Mouse (Mus musculus) lung, postnatal 0 days (tissue): ENCODE results near the gene Slfn3. TPM values are rescaled to one million over a fixed set of nuclear protein-coding genes. Genes with fewer than 3 reads are reported as not detected.
A peak's percentile ranks its signal among the peaks of the same experiment; 100 is the strongest.
"Not testable (repeated sequence)": the region's sequence is repeated elsewhere in the genome, so short reads cannot be mapped to it uniquely, and the experiment has no call there.

ENCODE experiments used
- ATAC-seq: fragments of 200-750 bp; cut with Nextera tagmentation; 2 replicates; pipeline ENCODE4 v1.8.0; 2017; ENCODE audit warnings: moderate library complexity
- DNase-seq: peaks from one replicate; pipeline ENCODE4 v3.0.0-alpha.2; 2016; ENCODE audit warnings: low spot score
- H3K27ac ChIP-seq: fragments of 300-500 bp; sonication (generic); 2 replicates; pipeline ENCODE4 v1.5.1; 2014; ENCODE audit warnings: antibody characterized with exemption, mild to moderate bottlenecking, low read length, mixed read lengths
- H3K27me3 ChIP-seq: fragments of 300-500 bp; sonication (generic); replicated peaks from 2 replicates; pipeline ENCODE4 v1.6.1; 2014; ENCODE audit warnings: low read length, mixed read lengths; ENCODE audit not compliant: insufficient read depth
- H3K36me3 ChIP-seq: fragments of 300-500 bp; sonication (generic); 2 replicates; pipeline ENCODE4 v1.6.1; 2014; ENCODE audit warnings: low read length, mixed read lengths; ENCODE audit not compliant: insufficient read depth
- H3K4me1 ChIP-seq: fragments of 300-500 bp; sonication (generic); 2 replicates; pipeline ENCODE4 v1.6.1; 2014; ENCODE audit warnings: antibody characterized with exemption, low read depth, low read length, mixed read lengths; ENCODE audit not compliant: insufficient read depth
- H3K4me2 ChIP-seq: fragments of 300-500 bp; sonication (generic); replicated peaks from 2 replicates; pipeline ENCODE4 v1.6.1; 2014; ENCODE audit warnings: low read depth, mild to moderate bottlenecking, low read length, moderate library complexity, mixed read lengths
- H3K4me3 ChIP-seq: fragments of 300-500 bp; sonication (generic); 2 replicates; pipeline ENCODE4 v1.5.1; 2014; ENCODE audit warnings: low read depth, low read length
- H3K9ac ChIP-seq: fragments of 300-500 bp; sonication (generic); replicated peaks from 2 replicates; pipeline ENCODE4 v1.6.1; 2014; ENCODE audit warnings: low read depth, mild to moderate bottlenecking
- H3K9me3 ChIP-seq: fragments of 300-500 bp; sonication (generic); 2 replicates; pipeline ENCODE4 v1.6.1; 2016; ENCODE audit warnings: low read length, mixed read lengths
- CTCF ChIP-seq: IDR thresholded peaks from 2 replicates; pipeline ENCODE4 v1.5.1; 2016; ENCODE audit warnings: antibody characterized with exemption, mild to moderate bottlenecking
- EP300 ChIP-seq: IDR thresholded peaks from 2 replicates; pipeline ENCODE4 v1.6.1; 2016; ENCODE audit warnings: antibody characterized with exemption, mild to moderate bottlenecking, control low read depth
- WGBS: fragments of 180-500 bp; shearing (Covaris S2); extraction: QIAGEN DNeasy Blood & Tissue Kit; methylation state at CpG from one replicate; pipeline ENCODE4 v1.1.7; 2014; 5-methylcytosine and 5-hydroxymethylcytosine counted together
- polyA plus RNA-seq: library from polyadenylated mRNA; unstranded; fragments of >200 nt; fragmentation: Nextera tagmentation; extraction: Ambion mirVana; gene quantifications from 2 replicates; pipeline ENCODE4 v1.2.1, GENCODE M21; 2015

Gene Slfn3
- polyA plus RNA-seq = 1.4 and 1.5 TPM in 2 replicates

DNA sequence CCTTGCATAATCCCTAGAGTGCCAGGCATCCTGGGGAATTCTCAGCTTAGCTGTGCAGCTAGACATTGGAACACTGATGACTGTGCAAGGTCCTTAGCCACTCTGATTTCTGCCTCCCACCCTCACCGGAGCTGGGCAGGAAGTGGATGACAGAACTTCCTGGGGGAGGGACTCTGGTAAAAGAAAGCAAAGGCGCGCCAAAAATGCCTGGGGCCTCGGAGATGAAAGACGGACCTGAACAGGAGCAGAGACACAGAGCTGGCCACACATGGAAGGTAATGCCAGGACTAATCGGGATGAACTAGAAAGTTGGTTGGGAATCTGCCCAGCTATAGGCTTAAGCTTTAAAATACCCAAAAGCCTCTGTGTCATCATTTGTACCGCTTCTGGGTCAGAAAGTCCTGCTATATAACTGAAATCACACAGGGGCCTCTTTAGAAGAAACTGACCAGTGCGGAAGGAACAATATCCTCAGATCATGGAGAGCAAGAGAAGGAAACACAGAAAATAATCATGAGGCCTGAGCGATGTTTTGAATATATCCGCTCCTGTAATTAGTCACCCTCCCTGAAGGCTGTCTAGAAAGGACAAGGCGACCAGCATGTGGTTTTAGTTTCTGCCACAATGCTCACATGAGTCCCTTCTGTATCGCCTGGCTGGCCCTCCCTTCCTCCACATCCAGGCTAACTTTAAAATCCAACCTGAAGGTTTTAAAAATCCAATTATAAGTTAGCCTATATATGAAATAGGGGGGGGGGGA is at the start of gene Slfn3:
Gene Slfn3 (plus strand): TSS at position 197 of the 760 bp plus-strand sequence.
- H3K4me3 ChIP-seq = peak within 1 kb of the TSS; percentile 22
- no peaks in the 10 kb centered on the region for H3K9me3 ChIP-seq
- H3K27me3 ChIP-seq = no peaks in the 10 kb centered on the region
- WGBS = 58% methylated on average over 12 of the region's 12 CpGs
- no peak within 1 kb of the TSS for H3K27ac ChIP-seq
- H3K36me3 ChIP-seq = no peaks in the 10 kb centered on the region
- no peaks in the 10 kb centered on the region for H3K4me1 ChIP-seq
- H3K9ac ChIP-seq = no peak within 1 kb of the TSS
- peak; percentile 46 for ATAC-seq
- TF ChIP-seq CTCF (no peak), EP300 (no peak)
- peak within 1 kb of the TSS; percentile 39 for H3K4me2 ChIP-seq
- DNase-seq = peak; percentile 66

DNA sequence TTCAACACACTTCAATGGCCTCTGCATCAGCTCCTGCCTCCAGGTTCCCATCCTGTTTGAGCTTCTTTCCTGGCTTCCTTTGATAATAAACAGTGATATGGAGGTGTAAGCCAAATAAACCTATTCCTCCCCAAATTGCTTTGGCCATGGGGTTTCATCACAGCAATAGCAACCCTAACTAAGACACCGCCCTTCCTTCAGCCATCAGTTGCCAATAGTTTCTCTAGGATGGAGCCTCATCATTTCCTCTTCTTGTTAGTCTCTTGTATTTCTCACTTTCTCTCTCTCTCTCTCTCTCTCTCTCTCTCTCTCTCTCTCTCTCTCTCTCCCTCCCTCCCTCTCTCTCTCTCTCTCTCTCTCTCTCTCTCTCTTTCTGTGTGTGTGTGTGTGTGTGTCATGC is 42.2 kb upstream of the Slfn3 start:
- H3K27ac ChIP-seq, H3K27me3 ChIP-seq, H3K4me1 ChIP-seq, H3K4me2 ChIP-seq, H3K36me3 ChIP-seq, H3K9ac ChIP-seq, H3K9me3 ChIP-seq, DNase-seq, H3K4me3 ChIP-seq, ATAC-seq: not testable (repeated sequence)
- no CpG with 5 or more reads among the region's 1 CpGs for WGBS

DNA sequence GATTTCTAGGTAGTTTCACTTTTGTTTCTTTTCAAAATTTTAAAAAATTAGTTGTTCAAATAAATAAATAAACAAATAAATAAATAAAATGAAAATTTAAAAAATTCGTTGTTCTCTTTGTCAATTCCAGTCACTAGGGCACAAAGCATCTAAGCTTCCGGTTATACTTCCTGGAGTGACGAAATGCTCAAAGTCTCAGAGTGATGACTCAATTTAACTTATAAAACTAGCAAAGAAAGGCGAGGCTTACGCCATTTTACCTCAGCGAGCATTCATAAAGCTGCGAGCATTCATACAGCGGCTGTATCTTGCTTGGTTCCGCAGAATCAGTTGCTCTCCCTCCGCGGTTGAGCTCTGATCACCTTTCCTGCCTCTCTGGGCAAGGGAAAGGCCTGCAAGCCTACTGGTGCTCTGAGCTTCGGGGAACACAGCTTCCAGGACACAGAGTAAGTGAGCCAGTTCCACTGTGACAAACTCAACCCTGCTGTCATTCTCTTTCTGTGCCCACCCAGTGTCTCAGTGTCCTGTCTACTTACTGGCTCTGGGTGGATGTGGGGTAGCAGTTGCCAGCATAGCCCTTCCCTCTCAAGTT is 16.1 kb upstream of the Slfn3 start, which contains the start of gene Slfn4:
Gene Slfn4 (plus strand): TSS at position 239 of the 592 bp plus-strand sequence.
- Histone ChIP-seq H3K9ac (no peak within 1 kb of the TSS), H3K4me1 (no peaks in the 10 kb centered on the region), H3K9me3 (no peaks in the 10 kb centered on the region), H3K27me3 (no peaks in the 10 kb centered on the region), H3K27ac (no peak within 1 kb of the TSS), H3K4me2 (no peak within 1 kb of the TSS), H3K36me3 (no peaks in the 10 kb centered on the region), H3K4me3 (no peak within 1 kb of the TSS)
- WGBS = 77% methylated on average over 12 of the region's 12 CpGs
- ATAC-seq (no peak), DNase-seq (peak; percentile 16)
- TF ChIP-seq CTCF (no peak), EP300 (no peak)

DNA sequence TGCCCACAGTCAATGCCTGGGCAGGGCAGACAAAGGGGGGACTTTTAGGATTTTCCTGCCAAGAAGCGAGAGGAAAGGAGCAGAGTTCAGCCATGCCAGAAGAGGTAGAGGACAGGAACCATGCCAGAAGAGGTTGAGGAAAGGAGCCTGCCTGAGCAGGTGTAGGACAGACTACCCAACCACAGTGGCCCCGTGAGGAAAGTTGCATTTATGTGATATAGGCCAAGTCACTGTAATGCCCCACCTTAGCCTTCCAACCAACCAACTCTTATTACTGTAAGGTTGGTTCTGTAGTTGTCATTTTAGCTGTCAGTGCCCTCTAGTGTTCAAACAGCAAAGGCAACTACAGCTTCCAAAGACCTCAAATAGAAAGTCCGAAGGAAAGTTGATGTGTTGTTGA is 871 bp downstream of the Slfn3 start:
- DNase-seq = peak; percentile 79

DNA sequence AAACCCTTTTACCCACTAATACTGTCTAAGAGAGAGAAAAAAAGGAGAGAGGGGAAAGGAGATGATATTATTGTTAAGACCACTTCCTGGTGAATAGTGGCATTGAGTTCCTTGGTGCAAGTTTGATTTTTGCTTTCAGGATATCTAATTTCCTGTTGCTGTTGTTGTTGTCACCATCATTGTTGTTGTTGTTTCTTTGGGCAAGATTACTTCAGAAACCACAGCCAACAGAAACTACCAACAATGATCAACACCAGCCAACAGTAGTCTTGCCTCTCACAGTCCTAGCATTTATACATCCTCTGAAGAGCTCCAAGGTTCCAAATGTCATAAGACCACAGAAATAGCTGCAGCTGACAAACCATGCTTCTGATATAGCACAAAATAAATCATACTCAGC is 13.9 kb downstream of the Slfn3 start:
- ATAC-seq = no peak
- no peak overlapping the region for H3K4me3 ChIP-seq

More for the DNA sequence above, 871 bp downstream of the Slfn3 start:
- no peaks in the 10 kb centered on the region for H3K27me3 ChIP-seq
- H3K36me3 ChIP-seq = no peaks in the 10 kb centered on the region
- peak; percentile 80 for TF ChIP-seq CTCF
- no peak for TF ChIP-seq EP300
- no peaks in the 10 kb centered on the region for H3K4me1 ChIP-seq
- WGBS = 46% methylated on average over 3 of the region's 3 CpGs
- 0 out of 2 replicates have a peak overlapping the region, but pooled peaks have one; percentile 2 for H3K4me3 ChIP-seq
- H3K9me3 ChIP-seq = no peaks in the 10 kb centered on the region
- ATAC-seq = peak; percentile 61
- no peak overlapping the region for H3K27ac ChIP-seq
- no peak overlapping the region for H3K9ac ChIP-seq
- peak overlapping the region; percentile 39 for H3K4me2 ChIP-seq

DNA sequence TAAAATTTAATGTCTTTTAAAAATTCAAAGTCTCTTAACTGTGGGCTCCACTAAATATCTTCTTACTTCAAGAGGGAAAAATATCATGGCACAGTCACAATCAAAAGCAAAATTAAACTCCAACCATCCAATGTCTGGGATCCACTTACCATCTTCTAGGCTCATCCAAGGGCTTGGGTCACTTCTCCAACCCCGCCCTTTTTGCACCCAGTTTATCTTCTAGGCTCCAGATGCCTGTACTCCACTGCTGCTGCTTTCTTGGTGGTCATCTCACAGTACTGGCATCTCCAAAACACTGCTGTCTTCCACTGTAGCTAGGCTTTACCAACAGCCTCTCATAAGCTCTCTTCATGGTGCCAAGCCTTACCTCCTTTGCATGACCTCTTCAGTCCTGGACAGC is 25.0 kb downstream of the Slfn3 start:
- no peaks in the 10 kb centered on the region for H3K9me3 ChIP-seq
- H3K4me1 ChIP-seq = no peaks in the 10 kb centered on the region
- TF ChIP-seq EP300 (no peak), CTCF (no peak)
- H3K36me3 ChIP-seq = no peaks in the 10 kb centered on the region
- no peak overlapping the region for H3K4me3 ChIP-seq
- no peak for DNase-seq
- no peak overlapping the region for H3K9ac ChIP-seq
- WGBS = 55% methylated on average over 1 of the region's 1 CpGs
- H3K27ac ChIP-seq = no peak overlapping the region
- H3K27me3 ChIP-seq = no peaks in the 10 kb centered on the region
- no peak for ATAC-seq
- H3K4me2 ChIP-seq = no peak overlapping the region

More for the DNA sequence above, 13.9 kb downstream of the Slfn3 start:
- no peak overlapping the region for H3K27ac ChIP-seq
- H3K27me3 ChIP-seq = no peaks in the 10 kb centered on the region
- no peak for DNase-seq
- no peaks in the 10 kb centered on the region for H3K4me1 ChIP-seq
- no peak overlapping the region for H3K4me2 ChIP-seq
- no peak for TF ChIP-seq CTCF
- no peak for TF ChIP-seq EP300
- H3K9ac ChIP-seq = no peak overlapping the region
- H3K36me3 ChIP-seq = no peaks in the 10 kb centered on the region
- H3K9me3 ChIP-seq = no peaks in the 10 kb centered on the region
